Mouse (Mus musculus): ENCODE results near the gene Gm4981. TPM values are rescaled to one million over a fixed set of nuclear protein-coding genes. Genes with fewer than 3 reads are reported as not detected.
"Not testable (repeated sequence)": the region's sequence is repeated elsewhere in the genome, so short reads cannot be mapped to it uniquely, and the experiment has no call there.

Gene Gm4981
- polyA plus RNA-seq, 1 experiment from 2014 or later, result not detected

DNA sequence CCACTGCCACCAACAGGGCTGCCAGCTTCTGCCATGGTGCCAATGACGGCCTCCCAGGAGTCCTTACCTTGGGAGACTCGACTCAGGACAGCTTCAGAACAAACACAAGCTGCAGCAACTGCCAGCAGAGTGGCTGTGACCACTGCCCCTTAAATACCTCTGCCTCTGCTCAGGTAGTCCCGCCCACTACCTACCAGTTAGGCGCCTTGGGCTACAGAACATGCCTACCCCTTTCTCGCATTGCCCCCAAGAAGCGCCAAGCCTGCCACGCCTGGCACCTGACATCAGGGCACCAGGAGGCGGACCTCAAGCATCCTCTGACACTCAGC lies 3.9 kb downstream of the Gm4981 start, which contains the start of gene Duxf3:
TSS of gene Duxf3 (minus strand) at position 35 of the 329 bp plus-strand sequence.
- H3K4me2 ChIP-seq, H3K36me3 ChIP-seq, H3K27ac ChIP-seq, H3K9ac ChIP-seq, H3K4me3 ChIP-seq, H3K27me3 ChIP-seq, H3K4me1 ChIP-seq: not testable (repeated sequence)
- WGBS, result 82% methylated on average over 8 of the region's 8 CpGs
- ATAC-seq (ENCODE audit: borderline replicate concordance, extremely low read depth, low FRiP score, low TSS enrichment), result peak; percentile 62
- peaks cover 16% of the 10 kb centered on the region; the same call in 1 of the 2 replicates for H3K9me3 ChIP-seq

DNA sequence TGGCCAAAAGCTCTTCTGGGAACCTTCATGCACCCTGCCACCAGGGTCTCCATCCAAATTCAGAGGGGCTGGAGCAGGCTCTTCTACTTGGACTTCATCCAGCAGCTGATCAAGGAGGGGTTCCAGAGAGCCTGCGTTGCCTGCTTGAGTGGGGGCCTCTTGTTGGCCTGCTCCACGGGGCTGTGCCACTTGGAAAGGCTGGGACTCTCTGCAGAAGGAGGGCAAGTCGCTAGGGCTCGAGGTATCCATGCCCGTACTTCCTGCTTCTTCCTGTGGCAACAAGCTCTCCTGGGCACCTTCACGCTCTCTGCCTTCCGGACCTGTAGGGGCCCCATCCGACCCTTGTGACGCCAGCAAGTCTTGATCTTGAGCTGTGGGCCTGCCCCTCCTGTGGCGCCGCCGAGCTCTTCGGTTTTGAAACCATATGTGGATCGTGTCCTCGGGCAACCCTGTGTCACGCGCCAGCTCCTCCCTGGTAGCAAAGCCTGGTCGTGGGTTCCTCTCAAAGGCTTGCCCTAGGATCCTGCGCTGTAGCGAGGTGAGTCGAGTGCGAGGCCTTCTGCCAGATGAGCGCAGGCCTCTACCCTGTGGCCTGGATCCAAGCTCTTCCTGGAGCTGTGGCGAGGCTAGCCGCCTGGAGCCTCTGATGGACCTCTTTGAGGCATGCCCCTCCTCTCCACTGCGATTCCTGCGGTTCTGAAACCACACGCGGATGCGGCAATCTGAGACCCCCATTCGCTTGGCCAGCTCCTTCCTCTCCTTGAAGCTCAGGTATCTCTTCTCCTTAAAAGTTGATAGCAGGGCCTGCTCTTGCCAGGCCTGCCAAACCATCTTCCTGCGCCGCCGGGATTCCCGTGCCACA lies 4.5 kb downstream of the Gm4981 start:
- H3K9ac ChIP-seq, H3K36me3 ChIP-seq, H3K4me1 ChIP-seq, H3K4me3 ChIP-seq, H3K27ac ChIP-seq, H3K4me2 ChIP-seq, H3K27me3 ChIP-seq: not testable (repeated sequence)
- H3K9me3 ChIP-seq, result peaks cover 15% of the 10 kb centered on the region; the same call in 1 of the 2 replicates
- WGBS, result 86% methylated on average over 35 of the region's 35 CpGs
- peak; percentile 86 for ATAC-seq (ENCODE audit: borderline replicate concordance, extremely low read depth, low FRiP score, low TSS enrichment)

DNA sequence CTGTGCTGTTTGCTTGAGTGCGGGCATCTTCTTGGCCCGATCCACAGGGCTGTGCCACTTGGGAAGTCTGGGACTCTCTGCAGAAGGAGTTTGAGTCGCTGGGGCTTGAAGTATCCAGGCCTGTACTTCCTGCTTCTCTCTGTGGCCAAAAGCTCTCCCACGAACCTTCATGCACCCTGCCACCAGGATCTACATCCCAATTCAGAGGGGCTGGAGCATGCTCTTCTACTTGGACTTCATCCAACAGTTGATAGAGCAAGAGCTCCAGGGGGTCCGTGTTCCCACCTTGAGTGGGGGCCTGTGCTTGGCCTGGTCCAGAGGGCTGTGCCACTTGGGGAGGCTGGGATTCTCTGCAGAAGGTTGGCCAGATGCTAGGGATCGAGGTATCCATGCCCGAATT lies 5.4 kb downstream of the Gm4981 start:
- H3K4me2 ChIP-seq, H3K9ac ChIP-seq, H3K36me3 ChIP-seq, H3K27me3 ChIP-seq, H3K4me1 ChIP-seq, H3K4me3 ChIP-seq, H3K27ac ChIP-seq: not testable (repeated sequence)
- peaks cover 15% of the 10 kb centered on the region; the same call in 1 of the 2 replicates for H3K9me3 ChIP-seq
- peak; percentile 61 for ATAC-seq (ENCODE audit: borderline replicate concordance, extremely low read depth, low FRiP score, low TSS enrichment)
- WGBS, result 81% methylated on average over 5 of the region's 7 CpGs

DNA sequence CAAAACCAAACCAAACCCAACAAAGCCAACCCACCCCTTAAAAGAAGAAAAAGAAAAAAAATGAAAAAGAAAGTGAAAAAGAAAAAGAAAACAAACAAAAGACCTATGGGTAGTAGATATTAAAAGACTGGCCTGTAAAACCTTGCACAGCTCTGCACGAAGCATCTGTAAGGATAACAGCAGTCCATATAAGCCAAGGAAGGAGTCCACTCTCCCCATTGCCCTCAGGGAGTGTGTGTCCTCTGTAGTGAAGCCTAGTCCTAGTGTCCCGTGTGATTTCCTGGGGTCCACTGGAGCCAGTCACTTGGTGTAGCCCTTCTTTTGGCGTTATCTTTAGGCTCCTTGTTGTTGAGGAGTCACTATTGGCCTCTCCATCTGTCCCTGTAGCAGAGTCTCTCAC lies 6.5 kb downstream of the Gm4981 start:
- H3K4me1 ChIP-seq; H3K9ac ChIP-seq; ATAC-seq (ENCODE audit: borderline replicate concordance, extremely low read depth, low FRiP score, low TSS enrichment); H3K27me3 ChIP-seq; H3K4me3 ChIP-seq; H3K36me3 ChIP-seq; H3K4me2 ChIP-seq; H3K27ac ChIP-seq: not testable (repeated sequence)
- H3K9me3 ChIP-seq, result peaks cover 15% of the 10 kb centered on the region; the same call in 1 of the 2 replicates
- 48% methylated on average over 3 of the region's 3 CpGs for WGBS

DNA sequence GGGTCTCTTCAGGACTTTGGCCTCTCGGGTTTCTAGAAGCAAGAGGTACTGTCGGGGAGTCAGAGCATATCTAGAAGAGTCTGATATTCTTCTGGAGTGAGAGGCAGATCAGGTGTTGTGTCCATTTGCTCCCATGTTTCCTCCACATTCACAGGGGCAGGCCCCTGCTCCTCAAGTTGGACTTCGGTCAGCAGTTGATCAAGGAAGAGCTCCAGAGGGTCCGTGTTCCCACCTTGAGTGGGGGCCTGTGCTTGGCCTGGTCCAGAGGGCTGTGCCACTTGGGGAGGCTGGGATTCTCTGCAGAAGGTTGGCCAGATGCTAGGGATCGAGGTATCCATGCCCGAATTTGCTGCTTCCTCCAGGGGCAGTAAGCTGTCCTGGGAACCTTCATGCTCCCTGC lies 8.7 kb downstream of the Gm4981 start:
- H3K27me3 ChIP-seq; H3K9ac ChIP-seq; H3K27ac ChIP-seq; H3K4me3 ChIP-seq; H3K4me1 ChIP-seq; H3K4me2 ChIP-seq; H3K36me3 ChIP-seq; ATAC-seq (ENCODE audit: borderline replicate concordance, extremely low read depth, low FRiP score, low TSS enrichment): not testable (repeated sequence)
- peaks cover 15% of the 10 kb centered on the region; the same call in 1 of the 2 replicates for H3K9me3 ChIP-seq
- 84% methylated on average over 3 of the region's 6 CpGs for WGBS

DNA sequence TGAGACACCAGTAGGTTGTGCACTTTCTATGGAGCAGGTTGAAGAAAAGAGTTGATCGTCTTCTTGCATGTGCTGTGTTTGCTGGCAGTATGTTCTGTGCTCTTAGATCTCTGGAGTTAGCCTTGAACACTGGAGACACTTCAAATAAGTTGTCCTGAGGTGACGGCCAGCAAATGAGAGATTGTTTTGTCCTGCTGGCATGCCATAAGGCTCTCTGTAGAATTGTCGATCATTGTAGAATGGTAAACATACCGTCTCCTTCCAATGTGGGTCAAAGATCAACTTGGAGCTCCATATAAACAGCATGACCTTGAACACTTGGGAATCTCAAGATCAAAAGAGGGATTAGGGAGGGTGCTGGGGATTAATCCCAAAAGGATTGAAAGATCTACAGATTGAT lies 10.1 kb downstream of the Gm4981 start:
- H3K27me3 ChIP-seq; H3K4me1 ChIP-seq; H3K27ac ChIP-seq; H3K36me3 ChIP-seq; ATAC-seq (ENCODE audit: borderline replicate concordance, extremely low read depth, low FRiP score, low TSS enrichment); H3K4me2 ChIP-seq; H3K9me3 ChIP-seq; H3K4me3 ChIP-seq; H3K9ac ChIP-seq: not testable (repeated sequence)
- WGBS, result 75% methylated on average over 4 of the region's 4 CpGs

DNA sequence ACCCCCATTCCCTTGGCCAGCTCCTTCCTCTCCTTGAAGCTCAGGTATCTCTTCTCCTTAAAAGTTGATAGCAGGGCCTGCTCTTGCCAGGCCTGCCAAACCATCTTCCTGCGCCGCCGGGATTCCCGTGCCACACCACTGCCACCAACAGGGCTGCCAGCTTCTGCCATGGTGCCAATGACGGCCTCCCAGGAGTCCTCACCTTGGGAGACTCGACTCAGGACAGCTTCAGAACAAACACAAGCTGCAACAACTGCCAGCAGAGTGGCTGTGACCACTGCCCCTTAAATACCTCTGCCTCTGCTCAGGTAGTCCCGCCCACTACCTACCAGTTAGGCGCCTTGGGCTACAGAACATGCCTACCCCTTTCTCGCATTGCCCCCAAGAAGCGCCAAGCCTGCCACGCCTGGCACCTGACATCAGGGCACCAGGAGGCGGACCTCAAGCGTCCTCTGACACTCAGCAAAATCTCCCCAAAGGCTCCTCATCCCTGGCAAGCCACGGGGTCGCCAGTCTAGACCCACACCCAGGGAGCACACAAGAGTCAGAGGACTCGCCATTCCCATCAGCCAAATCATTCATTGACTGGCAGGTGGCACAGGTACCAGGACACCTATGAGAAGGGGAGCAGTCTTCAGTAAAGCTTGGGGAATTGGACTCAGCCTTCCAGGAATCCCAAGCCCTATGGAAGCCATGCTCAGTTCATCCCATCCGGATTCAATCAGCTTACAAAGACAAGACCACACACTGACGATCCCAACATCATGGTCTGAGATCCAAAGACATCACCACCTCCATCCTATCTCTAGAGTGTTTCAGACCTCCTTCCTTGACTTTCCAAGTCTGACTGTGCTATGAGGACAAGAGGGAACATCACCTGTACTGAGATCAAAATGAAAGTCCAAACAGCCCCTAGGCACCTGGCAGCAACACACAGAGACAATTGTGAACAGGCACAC lies 11.4 kb downstream of the Gm4981 start, which contains the start of gene AW822073:
TSS of gene AW822073 (minus strand) at position 104 of the 959 bp plus-strand sequence.
- WGBS, result 80% methylated on average over 18 of the region's 18 CpGs
- not testable (repeated sequence) for ATAC-seq (ENCODE audit: borderline replicate concordance, extremely low read depth, low FRiP score, low TSS enrichment); H3K9ac ChIP-seq; H3K4me1 ChIP-seq; H3K4me3 ChIP-seq; H3K27ac ChIP-seq; H3K27me3 ChIP-seq; H3K9me3 ChIP-seq; H3K36me3 ChIP-seq; H3K4me2 ChIP-seq

DNA sequence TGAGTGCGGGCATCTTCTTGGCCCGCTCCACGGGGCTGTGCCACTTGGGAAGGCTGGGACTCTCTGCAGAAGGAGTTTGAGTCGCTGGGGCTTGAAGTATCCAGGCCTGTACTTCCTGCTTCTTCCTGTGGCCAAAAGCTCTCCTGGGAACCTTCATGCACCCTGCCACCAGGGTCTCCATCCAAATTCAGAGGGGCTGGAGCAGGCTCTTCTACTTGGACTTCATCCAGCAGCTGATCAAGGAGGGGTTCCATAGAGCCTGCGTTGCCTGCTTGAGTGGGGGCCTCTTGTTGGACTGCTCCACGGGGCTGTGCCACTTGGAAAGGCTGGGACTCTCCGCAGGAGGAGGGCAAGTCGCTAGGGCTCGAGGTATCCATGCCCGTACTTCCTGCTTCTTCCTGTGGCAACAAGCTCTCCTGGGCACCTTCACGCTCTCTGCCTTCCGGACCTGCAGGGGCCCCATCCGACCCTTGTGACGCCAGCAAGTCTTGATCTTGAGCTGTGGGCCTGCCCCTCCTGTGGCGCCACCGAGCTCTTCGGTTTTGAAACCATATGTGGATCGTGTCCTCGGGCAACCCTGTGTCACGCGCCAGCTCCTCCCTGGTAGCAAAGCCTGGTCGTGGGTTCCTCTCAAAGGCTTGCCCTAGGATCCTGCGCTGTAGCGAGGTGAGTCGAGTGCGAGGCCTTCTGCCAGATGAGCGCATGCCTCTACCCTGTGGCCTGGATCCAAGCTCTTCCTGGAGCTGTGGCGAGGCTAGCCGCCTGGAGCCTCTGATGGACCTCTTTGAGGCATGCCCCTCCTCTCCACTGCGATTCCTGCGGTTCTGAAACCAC lies 12.3 kb downstream of the Gm4981 start:
- not testable (repeated sequence) for H3K4me3 ChIP-seq; H3K27ac ChIP-seq; H3K4me1 ChIP-seq; H3K9me3 ChIP-seq; H3K9ac ChIP-seq; H3K36me3 ChIP-seq; ATAC-seq (ENCODE audit: borderline replicate concordance, extremely low read depth, low FRiP score, low TSS enrichment); H3K27me3 ChIP-seq; H3K4me2 ChIP-seq
- WGBS, result 83% methylated on average over 31 of the region's 31 CpGs

DNA sequence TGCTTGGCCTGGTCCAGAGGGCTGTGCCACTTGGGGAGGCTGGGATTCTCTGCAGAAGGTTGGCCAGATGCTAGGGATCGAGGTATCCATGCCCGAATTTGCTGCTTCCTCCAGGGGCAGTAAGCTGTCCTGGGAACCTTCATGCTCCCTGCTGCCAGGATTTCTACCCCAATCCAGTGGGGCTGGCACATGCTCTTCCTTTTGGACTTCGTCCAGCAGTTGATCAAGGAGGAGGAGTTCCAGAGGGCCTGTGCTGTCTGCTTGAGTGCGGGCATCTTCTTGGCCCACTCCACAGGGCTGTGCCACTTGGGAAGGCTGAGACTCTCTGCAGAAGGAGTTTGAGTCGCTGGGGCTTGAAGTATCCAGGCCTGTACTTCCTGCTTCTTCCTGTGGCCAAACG lies 13.3 kb downstream of the Gm4981 start:
- not testable (repeated sequence) for ATAC-seq (ENCODE audit: borderline replicate concordance, extremely low read depth, low FRiP score, low TSS enrichment); H3K4me1 ChIP-seq
- WGBS, result 75% methylated on average over 4 of the region's 6 CpGs

DNA sequence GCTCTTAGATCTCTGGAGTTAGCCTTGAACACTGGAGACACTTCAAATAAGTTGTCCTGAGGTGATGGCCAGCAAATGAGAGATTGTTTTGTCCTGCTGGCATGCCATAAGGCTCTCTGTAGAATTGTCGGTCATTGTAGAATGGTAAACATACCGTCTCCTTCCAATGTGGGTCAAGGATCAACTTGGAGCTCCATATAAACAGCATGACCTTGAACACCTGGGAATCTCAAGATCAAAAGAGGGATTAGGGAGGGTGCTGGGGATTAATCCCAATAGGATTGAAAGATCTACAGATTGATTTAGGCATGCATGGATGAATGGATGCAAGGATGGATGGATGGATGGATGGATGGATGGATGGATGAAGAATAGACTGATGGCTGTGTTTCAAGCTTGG lies 14.9 kb downstream of the Gm4981 start:
- not testable (repeated sequence) for H3K27ac ChIP-seq; H3K36me3 ChIP-seq; H3K9ac ChIP-seq; H3K4me1 ChIP-seq; ATAC-seq (ENCODE audit: borderline replicate concordance, extremely low read depth, low FRiP score, low TSS enrichment); H3K4me3 ChIP-seq; H3K27me3 ChIP-seq; H3K4me2 ChIP-seq; H3K9me3 ChIP-seq
- WGBS, result 78% methylated on average over 2 of the region's 2 CpGs

More for the DNA sequence above, 13.3 kb downstream of the Gm4981 start:
- not testable (repeated sequence) for H3K9me3 ChIP-seq, H3K27me3 ChIP-seq, H3K4me2 ChIP-seq, H3K27ac ChIP-seq, H3K36me3 ChIP-seq, H3K9ac ChIP-seq, H3K4me3 ChIP-seq

DNA sequence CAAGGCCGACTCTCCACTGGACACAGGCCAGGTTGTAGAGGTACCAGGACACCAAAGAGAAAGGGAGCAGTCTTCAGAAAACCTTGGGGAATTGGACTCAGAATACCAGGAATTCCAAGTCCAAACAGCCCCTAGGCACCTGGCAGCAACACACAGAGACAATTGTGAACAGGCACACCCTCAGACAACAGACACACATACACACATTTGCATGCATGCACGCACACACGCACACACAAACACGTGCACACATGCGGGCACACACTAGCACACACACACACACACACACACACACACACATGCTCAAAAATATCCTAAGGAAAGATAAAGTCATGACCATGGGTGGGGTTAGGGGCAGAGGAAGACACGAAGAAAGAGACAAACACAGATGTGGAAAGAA lies 15.8 kb downstream of the Gm4981 start:
- no peak overlapping the region for H3K27ac ChIP-seq
- H3K9me3 ChIP-seq, result no peaks in the 10 kb centered on the region
- H3K4me3 ChIP-seq, result no peak overlapping the region
- no peak overlapping the region for H3K4me2 ChIP-seq
- no peak overlapping the region for H3K9ac ChIP-seq
- 82% methylated on average over 6 of the region's 6 CpGs for WGBS
- no peaks in the 10 kb centered on the region for H3K27me3 ChIP-seq
- H3K4me1 ChIP-seq, result no peaks in the 10 kb centered on the region
- no peak for ATAC-seq (ENCODE audit: borderline replicate concordance, extremely low read depth, low FRiP score, low TSS enrichment)
- H3K36me3 ChIP-seq, result no peaks in the 10 kb centered on the region

Data from lung, embryonic 15.5 days (tissue).